Mouse (Mus musculus) kidney, postnatal 0 days (tissue): ENCODE results near the gene Sema3e. TPM values are rescaled to one million over a fixed set of nuclear protein-coding genes. Genes with fewer than 3 reads are reported as not detected.

Source experiments
- ATAC-seq: fragments of 200-750 bp; cut with Nextera tagmentation; replicated peaks from 2 replicates; pipeline ENCODE4 v1.8.0; 2017; ENCODE audit warnings: low read depth, moderate number of reproducible peaks, moderate TSS enrichment, moderate library complexity; ENCODE audit not compliant: low FRiP score
- DNase-seq: peaks from one replicate; pipeline ENCODE4 v3.0.0-alpha.2; 2016; ENCODE audit warnings: low spot score
- H3K27ac ChIP-seq: fragments of 300-500 bp; sonication (generic); 2 replicates; pipeline ENCODE4 v1.5.1; 2014; ENCODE audit warnings: mild to moderate bottlenecking
- H3K27me3 ChIP-seq: fragments of 300-500 bp; sonication (generic); 2 replicates; pipeline ENCODE4 v1.6.1; 2014; ENCODE audit warnings: low read length, mixed read lengths; ENCODE audit not compliant: insufficient read depth
- H3K36me3 ChIP-seq: fragments of 300-500 bp; sonication (generic); 2 replicates; pipeline ENCODE4 v1.6.1; 2014; ENCODE audit warnings: low read length, mixed read lengths; ENCODE audit not compliant: insufficient read depth
- H3K4me1 ChIP-seq: fragments of 300-500 bp; sonication (generic); replicated peaks from 2 replicates; pipeline ENCODE4 v1.6.1; 2014; ENCODE audit warnings: antibody characterized with exemption, low read length, mixed read lengths; ENCODE audit not compliant: insufficient read depth
- H3K4me2 ChIP-seq: fragments of 300-500 bp; sonication (generic); 2 replicates; pipeline ENCODE4 v1.6.1; 2014; ENCODE audit warnings: mild to moderate bottlenecking, low read length, moderate library complexity, mixed read lengths
- H3K4me3 ChIP-seq: fragments of 300-500 bp; sonication (generic); replicated peaks from 2 replicates; pipeline ENCODE4 v1.5.1; 2014; ENCODE audit warnings: low read depth, low read length
- H3K9ac ChIP-seq: fragments of 300-500 bp; sonication (generic); 2 replicates; pipeline ENCODE4 v1.6.1; 2014; ENCODE audit warnings: low read depth, low read length
- H3K9me3 ChIP-seq: fragments of 300-500 bp; sonication (generic); replicated peaks from 2 replicates; pipeline ENCODE4 v1.6.1; 2016; ENCODE audit warnings: low read length, inconsistent platforms, mixed read lengths
- CTCF ChIP-seq: IDR thresholded peaks from 2 replicates; pipeline ENCODE4 v1.5.1; 2016; ENCODE audit warnings: antibody characterized with exemption, low read depth, mild to moderate bottlenecking, moderate library complexity
- WGBS: fragments of 180-500 bp; shearing (Covaris S2); extraction: QIAGEN DNeasy Blood & Tissue Kit; methylation state at CpG from one replicate; pipeline ENCODE4 v1.1.7; 2014; 5-methylcytosine and 5-hydroxymethylcytosine counted together
- polyA plus RNA-seq: library from polyadenylated mRNA; unstranded; fragments of >200 nt; fragmentation: Nextera tagmentation; extraction: Ambion mirVana; gene quantifications from 2 replicates; pipeline ENCODE4 v1.2.1, GENCODE M21; 2015

The Sema3e gene
- polyA plus RNA-seq, 1 experiment from 2014 or later: 1.6 TPM

DNA sequence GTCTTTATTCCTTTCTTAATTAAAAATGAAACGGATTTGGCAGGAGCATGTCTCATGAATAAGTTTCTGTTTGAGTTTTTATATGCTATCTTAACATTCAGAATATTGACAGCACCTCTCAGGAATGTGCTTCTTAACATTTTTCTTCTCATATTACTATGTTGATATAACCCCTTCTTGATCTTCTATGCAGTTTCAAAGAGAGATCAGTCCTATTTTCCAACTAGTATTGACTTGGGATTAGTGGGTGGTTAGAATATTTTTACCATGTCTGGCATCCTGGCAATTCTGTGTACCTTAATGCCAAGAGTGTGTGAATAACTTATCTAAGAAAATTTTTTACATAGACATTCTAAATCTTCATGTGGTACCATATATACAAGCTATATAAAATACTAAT is 101.5 kb downstream of the Sema3e start:
- H3K27me3 ChIP-seq: no peaks in the 10 kb centered on the region
- WGBS: 46% methylated on average over 1 of the region's 1 CpGs
- H3K4me2 ChIP-seq: no peak overlapping the region
- DNase-seq (no peak), ATAC-seq (no peak)
- no peak overlapping the region for H3K9ac ChIP-seq
- no peak for TF ChIP-seq CTCF
- H3K36me3 ChIP-seq: no peaks in the 10 kb centered on the region
- H3K4me3 ChIP-seq: no peak overlapping the region
- no peaks in the 10 kb centered on the region for H3K4me1 ChIP-seq
- no peak overlapping the region for H3K27ac ChIP-seq
- H3K9me3 ChIP-seq: no peaks in the 10 kb centered on the region

- no peak for TF ChIP-seq CTCF
- Histone ChIP-seq H3K27ac (no peak overlapping the region), H3K4me3 (no peak overlapping the region), H3K4me1 (no peaks in the 10 kb centered on the region), H3K9ac (no peak overlapping the region), H3K4me2 (no peak overlapping the region), H3K27me3 (no peaks in the 10 kb centered on the region), H3K9me3 (no peaks in the 10 kb centered on the region), H3K36me3 (no peaks in the 10 kb centered on the region)
- no peak for DNase-seq
- 68% methylated on average over 8 of the region's 8 CpGs for WGBS
- ATAC-seq: no peak
These were observed 110.9 kb downstream of the Sema3e start for GRCm38 (mm10) chr5:14135929-14136328.

- Histone ChIP-seq H3K27me3 (no peaks in the 10 kb centered on the region), H3K4me2 (no peak overlapping the region), H3K27ac (no peak overlapping the region), H3K4me3 (no peak overlapping the region), H3K36me3 (no peaks in the 10 kb centered on the region), H3K4me1 (no peaks in the 10 kb centered on the region), H3K9me3 (no peaks in the 10 kb centered on the region), H3K9ac (no peak overlapping the region)
- no peak for ATAC-seq
- DNase-seq: no peak
- no peak for TF ChIP-seq CTCF
- 88% methylated on average over 1 of the region's 1 CpGs for WGBS
These were observed 113.6 kb downstream of the Sema3e start for GRCm38 (mm10) chr5:14138725-14139124.

GRCm38 (mm10) chr5:14162579-14162978 is 137.5 kb downstream of the Sema3e start:
- DNase-seq (no peak), ATAC-seq (no peak)
- 65% methylated on average over 5 of the region's 5 CpGs for WGBS

GRCm38 (mm10) chr5:14163280-14163679 is 138.2 kb downstream of the Sema3e start:
- ATAC-seq (no peak), DNase-seq (no peak)
- no peak overlapping the region for H3K4me3 ChIP-seq
- no peak for TF ChIP-seq CTCF
- H3K4me1 ChIP-seq: no peaks in the 10 kb centered on the region
- no peak overlapping the region for H3K27ac ChIP-seq
- H3K27me3 ChIP-seq: no peaks in the 10 kb centered on the region
- no peaks in the 10 kb centered on the region for H3K9me3 ChIP-seq
- 87% methylated on average over 3 of the region's 3 CpGs for WGBS
- H3K4me2 ChIP-seq: no peak overlapping the region
- H3K36me3 ChIP-seq: no peaks in the 10 kb centered on the region
- no peak overlapping the region for H3K9ac ChIP-seq

More at GRCm38 (mm10) chr5:14162579-14162978, 137.5 kb downstream of the Sema3e start:
- no peak for TF ChIP-seq CTCF
- Histone ChIP-seq H3K36me3 (no peaks in the 10 kb centered on the region), H3K4me2 (no peak overlapping the region), H3K4me1 (no peaks in the 10 kb centered on the region), H3K9me3 (no peaks in the 10 kb centered on the region), H3K4me3 (no peak overlapping the region), H3K27me3 (no peaks in the 10 kb centered on the region), H3K27ac (no peak overlapping the region), H3K9ac (no peak overlapping the region)

DNA sequence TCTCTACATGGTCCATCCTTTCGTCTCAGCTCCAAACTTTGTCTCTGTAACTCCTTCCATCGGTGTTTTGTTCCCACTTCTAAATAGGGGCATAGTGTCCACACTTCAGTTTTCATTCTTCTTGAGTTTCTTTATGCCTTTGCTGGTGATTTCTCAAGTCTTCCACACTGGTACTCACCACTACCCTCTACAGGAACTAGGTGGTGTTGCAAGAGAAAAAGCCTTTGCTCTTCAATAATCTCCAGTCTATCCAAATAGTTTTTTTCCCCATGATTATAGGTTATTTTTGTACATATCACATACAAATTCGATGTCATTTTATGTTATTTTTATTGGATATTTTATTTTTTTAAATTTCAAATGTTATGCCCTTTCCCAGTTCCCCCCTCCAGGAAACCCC is 142.7 kb downstream of the Sema3e start:
- H3K36me3 ChIP-seq: no peaks in the 10 kb centered on the region
- H3K4me2 ChIP-seq: no peak overlapping the region
- WGBS: 72% methylated on average over 3 of the region's 3 CpGs
- no peaks in the 10 kb centered on the region for H3K4me1 ChIP-seq
- TF ChIP-seq CTCF: 0 out of 2 replicates have a peak, but pooled peaks have one; percentile 18
- no peak overlapping the region for H3K4me3 ChIP-seq
- ATAC-seq (no peak), DNase-seq (no peak)
- no peak overlapping the region for H3K27ac ChIP-seq
- H3K27me3 ChIP-seq: no peaks in the 10 kb centered on the region
- no peak overlapping the region for H3K9ac ChIP-seq
- no peaks in the 10 kb centered on the region for H3K9me3 ChIP-seq
